Mouse (Mus musculus) right cerebral cortex, postnatal 14 days (tissue): ENCODE results near the gene Lpcat3.

ENCODE experiments used
- DNase-seq: peaks from one replicate; pipeline ENCODE4 v3.0.0; 2022

The Lpcat3 gene

GRCm38 (mm10) chr6:124708289-124708889 lies 45.6 kb downstream of the Lpcat3 start:
- DNase-seq, result no peak

- peak; percentile 95 for DNase-seq
Measured at GRCm38 (mm10) chr6:124711824-124712782, 49.3 kb downstream of the Lpcat3 start, which contains the start of the genes Emg1 and Phb2. TSS of gene Emg1 (minus strand) at chr6:124712178. TSS of gene Phb2 (plus strand) at chr6:124712336.

GRCm38 (mm10) chr6:124712918-124713317 lies 50.1 kb downstream of the Lpcat3 start:
- DNase-seq, result no peak

- no peak for DNase-seq
Measured at GRCm38 (mm10) chr6:124716864-124717490, 54.1 kb downstream of the Lpcat3 start.

- DNase-seq, result no peak
Measured at GRCm38 (mm10) chr6:124717968-124718367, 55.1 kb downstream of the Lpcat3 start.

- no peak for DNase-seq
Measured at GRCm38 (mm10) chr6:124718703-124719102, 55.9 kb downstream of the Lpcat3 start.

- DNase-seq, result no peak
Measured at GRCm38 (mm10) chr6:124719354-124719978, 56.6 kb downstream of the Lpcat3 start.

GRCm38 (mm10) chr6:124720904-124721303 lies 58.1 kb downstream of the Lpcat3 start:
- no peak for DNase-seq

- DNase-seq, result no peak
Measured at GRCm38 (mm10) chr6:124722876-124723473, 60.1 kb downstream of the Lpcat3 start.

- no peak for DNase-seq
Measured at GRCm38 (mm10) chr6:124723541-124723940, 60.7 kb downstream of the Lpcat3 start.

GRCm38 (mm10) chr6:124724472-124724871 lies 61.6 kb downstream of the Lpcat3 start:
- no peak for DNase-seq

- no peak for DNase-seq
Measured at GRCm38 (mm10) chr6:124728621-124729020, 65.8 kb downstream of the Lpcat3 start.

- DNase-seq, result no peak
Measured at GRCm38 (mm10) chr6:124729850-124730705, 67.3 kb downstream of the Lpcat3 start.

GRCm38 (mm10) chr6:124731038-124731437 lies 68.2 kb downstream of the Lpcat3 start:
- no peak for DNase-seq

GRCm38 (mm10) chr6:124732476-124733370 lies 69.9 kb downstream of the Lpcat3 start:
- DNase-seq, result no peak

- no peak for DNase-seq
Measured at GRCm38 (mm10) chr6:124734417-124734816, 71.6 kb downstream of the Lpcat3 start.

GRCm38 (mm10) chr6:124737040-124737439 lies 74.2 kb downstream of the Lpcat3 start:
- DNase-seq, result no peak

GRCm38 (mm10) chr6:124738511-124739023 lies 75.7 kb downstream of the Lpcat3 start, which contains the start of gene Ptpn6:
TSS of gene Ptpn6 (minus strand) at chr6:124738714.
- DNase-seq, result no peak

- DNase-seq, result no peak
Measured at GRCm38 (mm10) chr6:124739231-124739796, 76.5 kb downstream of the Lpcat3 start.
